Mouse (Mus musculus): Measurements from ENCODE around the gene Lcor. TPM values are rescaled to one million over a fixed set of nuclear protein-coding genes. Genes with fewer than 3 reads are reported as not detected.

Gene Lcor
- polyA plus RNA-seq, 1 experiment from 2014 or later = 19.4 TPM

DNA sequence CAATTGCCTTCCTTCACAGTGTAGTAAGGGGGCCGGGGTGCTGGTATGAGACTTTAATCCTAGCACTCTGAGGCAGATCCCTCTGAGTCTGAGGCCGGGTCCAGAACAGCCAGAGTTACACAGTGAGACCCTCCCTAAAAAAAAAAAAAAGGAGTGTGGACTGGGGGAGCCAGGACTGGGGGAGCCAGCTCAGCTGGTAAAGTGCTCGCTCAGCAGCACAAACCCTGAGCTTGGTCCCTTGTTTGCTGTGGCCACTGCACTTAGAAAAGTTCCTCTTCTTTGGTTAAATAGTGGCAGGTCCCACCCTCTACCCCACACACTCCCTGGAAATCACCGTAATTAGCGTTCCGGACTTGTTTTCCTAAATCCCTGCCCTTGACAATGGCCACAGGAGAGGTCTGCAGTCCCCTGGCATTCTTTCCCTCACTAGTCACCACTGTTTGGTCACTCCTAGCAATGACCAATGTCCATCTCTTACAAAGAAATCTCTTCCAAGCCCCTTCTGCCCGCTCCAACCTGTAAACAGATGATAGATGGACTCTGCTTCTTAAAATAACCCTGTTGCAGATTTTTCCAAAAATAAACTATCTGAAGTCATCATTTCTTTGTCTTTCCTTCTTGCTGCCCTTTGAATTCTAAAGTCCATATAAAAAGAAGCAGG, 32.9 kb upstream of the Lcor start:
- 0 out of 2 replicates have a peak, but pooled peaks cover 2% of the 10 kb centered on the region for H3K4me1 ChIP-seq
- H3K27me3 ChIP-seq (replicated peaks) = no peaks in the 10 kb centered on the region
- no peaks in the 10 kb centered on the region for H3K36me3 ChIP-seq
- ATAC-seq (ENCODE audit: insufficient read depth, low FRiP score, low read depth) = no peak
- 58% methylated on average over 7 of the region's 7 CpGs for WGBS
- no peak overlapping the region for H3K4me3 ChIP-seq (replicated peaks)
- no peak overlapping the region for H3K9ac ChIP-seq
- H3K9me3 ChIP-seq = no peaks in the 10 kb centered on the region
- no peak overlapping the region for H3K27ac ChIP-seq
- no peak overlapping the region for H3K4me2 ChIP-seq

- 0 out of 2 replicates have a peak, but pooled peaks cover 2% of the 10 kb centered on the region for H3K4me1 ChIP-seq
- no peak overlapping the region for H3K9ac ChIP-seq
- no peaks in the 10 kb centered on the region for H3K27me3 ChIP-seq (replicated peaks)
- no peak overlapping the region for H3K27ac ChIP-seq
- no peaks in the 10 kb centered on the region for H3K36me3 ChIP-seq
- ATAC-seq (ENCODE audit: insufficient read depth, low FRiP score, low read depth) = no peak
- H3K4me2 ChIP-seq = no peak overlapping the region
- no peak overlapping the region for H3K4me3 ChIP-seq (replicated peaks)
- WGBS = 9% methylated on average over 3 of the region's 3 CpGs
- no peaks in the 10 kb centered on the region for H3K9me3 ChIP-seq
These were observed 30.3 kb upstream of the Lcor start for GRCm38 (mm10) chr19:41452166-41452565.

- 0 out of 2 replicates have a peak, but pooled peaks cover 2% of the 10 kb centered on the region for H3K4me1 ChIP-seq
- ATAC-seq (ENCODE audit: insufficient read depth, low FRiP score, low read depth) = no peak
- H3K9me3 ChIP-seq = no peaks in the 10 kb centered on the region
- 60% methylated on average over 6 of the region's 7 CpGs for WGBS
- H3K27me3 ChIP-seq (replicated peaks) = no peaks in the 10 kb centered on the region
- no peaks in the 10 kb centered on the region for H3K36me3 ChIP-seq
- no peak overlapping the region for H3K9ac ChIP-seq
- H3K4me3 ChIP-seq (replicated peaks) = no peak overlapping the region
- H3K4me2 ChIP-seq = no peak overlapping the region
- H3K27ac ChIP-seq = no peak overlapping the region
These were observed 27.8 kb upstream of the Lcor start for GRCm38 (mm10) chr19:41454601-41455000.

- peak; percentile 76; the same call in 1 of the 2 replicates for ATAC-seq (ENCODE audit: insufficient read depth, low FRiP score, low read depth)
These were observed 27.3 kb upstream of the Lcor start for GRCm38 (mm10) chr19:41455091-41455626.

DNA sequence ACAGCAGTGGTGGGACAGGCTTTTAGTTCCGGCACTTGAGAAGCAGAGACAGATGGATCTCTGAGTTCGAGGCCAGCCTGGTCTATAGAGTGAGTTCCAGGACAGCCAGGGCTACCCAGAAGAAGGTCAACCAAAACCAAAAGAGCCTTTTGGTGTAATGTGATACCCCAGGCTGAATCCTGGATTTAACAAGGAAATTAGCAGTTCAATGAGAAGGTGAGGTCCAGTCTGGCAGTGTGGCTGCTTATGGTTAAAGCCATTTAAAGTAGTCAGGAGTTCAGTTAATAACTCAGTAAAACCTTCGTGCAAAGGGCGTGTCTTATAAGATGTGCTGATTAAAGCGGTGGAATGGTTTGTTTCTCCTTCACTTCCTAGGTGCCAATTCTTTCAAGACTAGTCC, 25.3 kb upstream of the Lcor start:
- Histone ChIP-seq H3K36me3 (no peaks in the 10 kb centered on the region), H3K27me3 (replicated peaks) (no peaks in the 10 kb centered on the region), H3K4me2 (no peak overlapping the region), H3K9ac (no peak overlapping the region), H3K9me3 (no peaks in the 10 kb centered on the region), H3K27ac (no peak overlapping the region), H3K4me3 (replicated peaks) (no peak overlapping the region), H3K4me1 (0 out of 2 replicates have a peak, but pooled peaks cover 2% of the 10 kb centered on the region)
- no peak for ATAC-seq (ENCODE audit: insufficient read depth, low FRiP score, low read depth)
- 78% methylated on average over 5 of the region's 5 CpGs for WGBS

More at GRCm38 (mm10) chr19:41455091-41455626, 27.3 kb upstream of the Lcor start:
- Histone ChIP-seq H3K9ac (no peak overlapping the region), H3K4me2 (no peak overlapping the region), H3K9me3 (no peaks in the 10 kb centered on the region), H3K36me3 (no peaks in the 10 kb centered on the region), H3K27me3 (replicated peaks) (no peaks in the 10 kb centered on the region), H3K4me3 (replicated peaks) (no peak overlapping the region), H3K4me1 (0 out of 2 replicates have a peak, but pooled peaks cover 2% of the 10 kb centered on the region), H3K27ac (no peak overlapping the region)
- 64% methylated on average over 6 of the region's 6 CpGs for WGBS

DNA sequence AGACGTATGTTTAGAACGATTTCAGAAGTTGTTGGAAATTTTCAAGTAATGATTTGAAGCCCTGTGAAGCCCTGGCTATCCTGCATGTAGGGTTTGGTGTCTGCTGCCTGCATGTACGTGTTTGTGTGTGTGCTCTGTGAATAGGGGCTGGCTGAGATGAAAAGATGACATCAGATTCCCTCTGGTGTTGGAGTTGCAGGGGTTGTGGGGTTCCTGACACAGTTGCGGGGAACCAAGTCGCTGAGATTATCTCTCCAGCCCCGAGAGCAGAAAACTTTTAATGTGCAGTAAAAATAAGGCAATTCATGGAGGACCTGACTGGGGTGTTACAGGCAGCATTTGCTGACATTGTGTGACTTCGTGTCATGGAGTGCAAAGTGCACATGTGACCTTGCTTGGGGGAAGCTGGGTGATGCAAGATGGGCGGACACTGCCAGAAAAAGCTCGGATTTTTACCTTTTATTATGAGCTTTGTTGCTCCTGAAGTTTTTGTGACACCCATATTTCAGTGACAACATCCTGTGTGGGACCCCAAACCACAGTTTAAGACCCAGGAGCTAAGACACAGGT, 20.2 kb upstream of the Lcor start:
- no peak overlapping the region for H3K4me2 ChIP-seq
- H3K36me3 ChIP-seq = no peaks in the 10 kb centered on the region
- H3K4me3 ChIP-seq (replicated peaks) = no peak overlapping the region
- no peaks in the 10 kb centered on the region for H3K4me1 ChIP-seq
- H3K9me3 ChIP-seq = no peaks in the 10 kb centered on the region
- 77% methylated on average over 9 of the region's 9 CpGs for WGBS
- no peaks in the 10 kb centered on the region for H3K27me3 ChIP-seq (replicated peaks)
- ATAC-seq (ENCODE audit: insufficient read depth, low FRiP score, low read depth) = no peak
- no peak overlapping the region for H3K27ac ChIP-seq
- no peak overlapping the region for H3K9ac ChIP-seq

GRCm38 (mm10) chr19:41463841-41464240, 18.6 kb upstream of the Lcor start:
- H3K9me3 ChIP-seq = no peaks in the 10 kb centered on the region
- no peak overlapping the region for H3K27ac ChIP-seq
- H3K9ac ChIP-seq = no peak overlapping the region
- no peaks in the 10 kb centered on the region for H3K36me3 ChIP-seq
- H3K4me2 ChIP-seq = no peak overlapping the region
- H3K4me1 ChIP-seq = no peaks in the 10 kb centered on the region
- 93% methylated on average over 5 of the region's 5 CpGs for WGBS
- no peak for ATAC-seq (ENCODE audit: insufficient read depth, low FRiP score, low read depth)
- no peaks in the 10 kb centered on the region for H3K27me3 ChIP-seq (replicated peaks)
- no peak overlapping the region for H3K4me3 ChIP-seq (replicated peaks)

- Histone ChIP-seq H3K9me3 (no peaks in the 10 kb centered on the region), H3K4me2 (no peak overlapping the region), H3K36me3 (no peaks in the 10 kb centered on the region), H3K27me3 (replicated peaks) (no peaks in the 10 kb centered on the region), H3K9ac (no peak overlapping the region), H3K27ac (no peak overlapping the region), H3K4me3 (replicated peaks) (no peak overlapping the region), H3K4me1 (no peaks in the 10 kb centered on the region)
- no peak for ATAC-seq (ENCODE audit: insufficient read depth, low FRiP score, low read depth)
- WGBS = 83% methylated on average over 3 of the region's 3 CpGs
These were observed 16.0 kb upstream of the Lcor start for GRCm38 (mm10) chr19:41466475-41466874.

DNA sequence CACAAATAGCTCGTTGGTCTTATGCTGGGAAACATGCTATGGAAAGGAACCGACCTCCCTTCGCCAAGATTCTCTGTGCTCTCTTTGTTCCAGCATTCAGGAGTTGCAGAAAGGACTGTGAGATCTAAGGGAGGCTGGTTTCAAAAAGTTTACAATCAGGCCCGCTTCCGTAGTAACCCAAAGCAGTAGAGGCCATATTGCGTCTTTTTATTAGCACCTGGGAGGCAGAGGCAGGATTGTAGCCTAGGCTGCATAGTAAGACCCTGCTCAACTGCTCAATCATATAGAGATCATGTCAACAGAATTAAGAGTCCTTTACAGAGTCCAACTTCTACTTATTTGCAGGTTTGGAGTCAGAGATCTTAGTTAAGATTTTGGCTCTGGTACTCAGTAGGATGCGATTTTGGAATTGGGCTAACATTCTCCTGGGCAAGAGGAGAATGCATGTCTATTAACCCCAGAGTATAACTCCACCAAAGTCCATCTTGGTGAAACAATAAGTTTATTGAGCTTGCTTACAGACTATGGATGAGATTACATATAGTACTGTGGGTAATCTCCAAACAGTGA, 8.8 kb upstream of the Lcor start:
- no peaks in the 10 kb centered on the region for H3K27me3 ChIP-seq (replicated peaks)
- no peaks in the 10 kb centered on the region for H3K36me3 ChIP-seq
- no peak overlapping the region for H3K4me2 ChIP-seq
- H3K4me3 ChIP-seq (replicated peaks) = no peak overlapping the region
- WGBS = 89% methylated on average over 7 of the region's 7 CpGs
- H3K9me3 ChIP-seq = no peaks in the 10 kb centered on the region
- H3K9ac ChIP-seq = no peak overlapping the region
- no peak for ATAC-seq (ENCODE audit: insufficient read depth, low FRiP score, low read depth)
- no peaks in the 10 kb centered on the region for H3K4me1 ChIP-seq
- no peak overlapping the region for H3K27ac ChIP-seq

DNA sequence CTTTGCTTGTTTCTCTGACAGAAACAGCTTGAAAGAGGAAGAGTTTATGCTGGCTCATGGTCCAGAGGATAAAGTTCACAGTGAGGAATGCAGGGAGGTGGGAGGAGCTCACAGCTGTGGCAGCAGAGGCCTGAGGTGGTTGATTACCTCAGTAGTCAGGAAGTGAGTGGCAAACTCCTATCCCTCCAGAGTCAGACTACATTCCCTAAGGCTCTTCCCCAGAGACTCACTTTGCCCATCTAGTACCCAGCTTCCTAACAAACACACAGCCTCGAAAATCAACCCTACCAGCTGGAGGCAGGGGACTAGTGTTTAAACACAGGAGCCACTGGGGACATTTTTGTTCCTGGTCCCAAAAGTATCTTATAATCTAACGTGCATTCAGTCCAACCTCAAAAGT, 7.5 kb upstream of the Lcor start:
- H3K4me1 ChIP-seq = no peaks in the 10 kb centered on the region
- no peak overlapping the region for H3K9ac ChIP-seq
- H3K27me3 ChIP-seq (replicated peaks) = no peaks in the 10 kb centered on the region
- no peak overlapping the region for H3K4me2 ChIP-seq
- no peaks in the 10 kb centered on the region for H3K36me3 ChIP-seq
- H3K9me3 ChIP-seq = no peaks in the 10 kb centered on the region
- peak; percentile 56; the same call in 1 of the 2 replicates for ATAC-seq (ENCODE audit: insufficient read depth, low FRiP score, low read depth)
- H3K27ac ChIP-seq = no peak overlapping the region
- WGBS = 48% methylated on average over 2 of the region's 2 CpGs
- H3K4me3 ChIP-seq (replicated peaks) = no peak overlapping the region

DNA sequence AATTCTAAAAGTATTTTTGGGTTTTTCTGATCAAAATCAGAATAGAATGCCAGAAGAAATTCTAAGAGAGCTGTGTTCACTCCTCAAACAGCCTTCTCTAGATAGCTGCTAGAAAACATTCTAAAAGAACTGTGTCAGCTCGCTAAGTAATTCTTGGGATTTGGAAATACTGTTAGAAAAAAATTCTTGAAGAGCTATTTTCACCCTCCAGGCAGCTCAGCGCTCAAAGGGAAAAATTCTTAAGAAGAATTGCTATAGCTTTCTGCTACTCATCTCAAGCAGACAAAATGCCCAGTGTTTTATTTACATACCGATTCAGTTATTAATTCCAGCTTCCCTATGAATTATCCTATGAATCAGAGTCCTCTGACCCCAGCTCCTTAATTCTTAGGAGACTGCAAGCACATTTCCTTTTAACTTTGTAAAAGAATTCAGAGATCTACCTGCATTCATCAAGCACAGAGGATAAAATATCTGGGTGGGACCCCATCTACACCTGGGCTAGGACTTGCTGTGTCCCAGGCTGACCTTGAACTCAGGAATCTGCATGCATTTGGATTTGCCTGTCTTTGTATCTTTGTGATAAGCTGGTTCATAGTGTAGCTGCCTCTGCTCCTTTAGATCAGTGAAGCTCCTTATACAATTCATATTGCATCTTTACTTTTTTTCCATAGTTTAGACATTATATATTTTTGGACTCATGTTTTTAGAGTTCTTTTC, 5.7 kb upstream of the Lcor start:
- Histone ChIP-seq H3K9me3 (no peaks in the 10 kb centered on the region), H3K4me1 (peaks cover 5% of the 10 kb centered on the region), H3K27ac (no peak overlapping the region), H3K4me2 (no peak overlapping the region), H3K36me3 (no peaks in the 10 kb centered on the region), H3K4me3 (replicated peaks) (no peak overlapping the region), H3K9ac (no peak overlapping the region), H3K27me3 (replicated peaks) (no peaks in the 10 kb centered on the region)
- ATAC-seq (ENCODE audit: insufficient read depth, low FRiP score, low read depth) = no peak
- WGBS = 72% methylated on average over 3 of the region's 3 CpGs

Measured in stomach, embryonic 15.5 days (tissue).